Mouse (Mus musculus): Measurements from ENCODE around the gene Timp4. TPM values are rescaled to one million over a fixed set of nuclear protein-coding genes. Genes with fewer than 3 reads are reported as not detected.

The Timp4 gene
- polyA plus RNA-seq, 1 experiment from 2014 or later = 0.20 TPM

Other genes with a start within 250 kb of the Timp4 start
- gene Tamm41, start 214.3 kb downstream of the Timp4 start, polyA plus RNA-seq (2015; fragmentation: Nextera tagmentation; extraction: Ambion mirVana) = 63.1 and 66.2 TPM in 2 replicates
- gene Syn2, start 117.3 kb downstream of the Timp4 start, polyA plus RNA-seq (2015; fragmentation: Nextera tagmentation; extraction: Ambion mirVana) = 1.0 and 1.3 TPM in 2 replicates
- gene Gm17482, start 24.9 kb downstream of the Timp4 start, polyA plus RNA-seq (2015; fragmentation: Nextera tagmentation; extraction: Ambion mirVana) = not detected in 2 replicates
- gene Pparg, start 108.7 kb upstream of the Timp4 start, polyA plus RNA-seq (2015; fragmentation: Nextera tagmentation; extraction: Ambion mirVana) = 1.6 and 1.8 TPM in 2 replicates

All from embryonic facial prominence, embryonic 13.5 days (tissue).